Mouse (Mus musculus) gastrocnemius, postnatal 36 days (tissue): ENCODE results near the gene Pde6h. TPM values are rescaled to one million over a fixed set of nuclear protein-coding genes. Genes with fewer than 3 reads are reported as not detected.
"Not testable (repeated sequence)": the region's sequence is repeated elsewhere in the genome, so short reads cannot be mapped to it uniquely, and the experiment has no call there.

ENCODE experiments used
- DNase-seq, 2 experiments: peaks; one replicate each; pipeline ENCODE4 v3.0.0; 2022
- intact Hi-C: fragments of 180-260 bp; cut with DNase I; formaldehyde crosslinking; loops from one replicate; pipeline ENCODE4 v1.15.1; 2025
- long read RNA-seq, 2 experiments: library from polyadenylated mRNA; stranded (forward); transcript quantifications; one replicate each; pipeline ENCODE4 v2.0.0; 2021
- total RNA-seq, 2 experiments: library from RNA; stranded (reverse); gene quantifications; 2 replicates each; pipeline ENCODE4 v1.2.3; 2021

Pde6h gene
- total RNA-seq, result not detected
- long read RNA-seq, experiment 1, result 0 reads
- long read RNA-seq, experiment 2, result 0 reads

- intact Hi-C loops, result loop anchor here (5.0 kb wide), 1 partner anchor 59 kb away; no protein-coding TSS in a partner anchor
- no peak for DNase-seq
These were observed at the start of gene Pde6h for GRCm38 (mm10) chr6:136923532-136923931. Gene Pde6h (plus strand): TSS chr6:136923832.

GRCm38 (mm10) chr6:136874599-136874998 lies 49.0 kb upstream of the Pde6h start:
- intact Hi-C loops, result loop anchor here (10.0 kb wide), 1 partner anchor 290 kb away; no protein-coding TSS in a partner anchor
- no peak for DNase-seq

DNA sequence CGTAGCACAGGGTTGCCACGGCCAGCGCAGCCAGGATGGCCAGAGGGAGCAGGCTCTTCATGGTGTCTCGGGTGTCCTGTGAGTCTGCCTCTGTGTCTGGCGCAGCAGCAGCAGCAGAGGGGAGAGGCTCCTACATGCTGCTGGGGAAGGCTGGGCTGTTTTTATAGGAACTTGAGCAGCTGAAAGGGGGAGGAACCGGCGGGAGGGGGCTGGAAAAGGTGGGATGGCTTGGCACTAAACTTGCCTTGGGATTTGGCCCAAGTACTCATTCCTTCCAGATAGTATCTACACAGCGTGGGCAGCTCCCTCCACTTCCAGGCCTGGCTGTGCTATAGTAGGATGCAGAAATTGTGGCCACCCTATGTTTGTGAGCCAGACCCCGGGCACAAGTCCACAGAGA lies 48.0 kb upstream of the Pde6h start, which contains the start of gene Mgp:
Gene Mgp (minus strand): TSS at position 154 of the 400 bp plus-strand sequence.
- peak; percentile 36 to 41 for DNase-seq
- intact Hi-C loops, result loop anchor here (10.0 kb wide), 1 partner anchor 289 kb away; no protein-coding TSS in a partner anchor

- DNase-seq, result no peak
These were observed 42.0 kb upstream of the Pde6h start for GRCm38 (mm10) chr6:136881678-136882077.

GRCm38 (mm10) chr6:136883431-136883915 lies 40.2 kb upstream of the Pde6h start:
- DNase-seq, result no peak
- intact Hi-C loops, result no loop called here

More at GRCm38 (mm10) chr6:136881678-136882077, 42.0 kb upstream of the Pde6h start:
- intact Hi-C loops, result no loop called here

DNA sequence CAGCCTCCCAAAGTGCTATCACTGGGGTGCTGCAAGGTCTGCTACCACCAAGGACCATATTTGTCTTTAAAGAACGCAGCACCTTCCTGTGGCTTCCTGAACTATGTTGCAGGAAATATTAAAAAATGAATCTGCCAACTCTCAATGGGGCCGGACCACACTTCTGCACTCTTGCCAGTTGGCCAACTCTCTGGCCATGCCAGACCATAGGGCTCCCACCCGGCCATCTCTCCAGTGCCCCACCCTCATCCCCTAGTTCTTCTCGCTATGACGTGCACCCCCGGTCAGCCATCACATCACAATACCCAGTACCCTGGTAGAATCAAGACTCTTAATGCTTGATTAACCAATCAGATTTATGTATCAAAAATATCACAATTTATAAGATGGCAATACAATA lies 39.7 kb upstream of the Pde6h start:
- no peak for DNase-seq
- intact Hi-C loops, result no loop called here

- intact Hi-C loops, DNase-seq: not testable (repeated sequence)
These were observed 38.9 kb upstream of the Pde6h start for GRCm38 (mm10) chr6:136884766-136885165.

- intact Hi-C loops, result no loop called here
- peak; percentile 25 to 32 for DNase-seq
These were observed 35.8 kb upstream of the Pde6h start for GRCm38 (mm10) chr6:136887854-136888253.

DNA sequence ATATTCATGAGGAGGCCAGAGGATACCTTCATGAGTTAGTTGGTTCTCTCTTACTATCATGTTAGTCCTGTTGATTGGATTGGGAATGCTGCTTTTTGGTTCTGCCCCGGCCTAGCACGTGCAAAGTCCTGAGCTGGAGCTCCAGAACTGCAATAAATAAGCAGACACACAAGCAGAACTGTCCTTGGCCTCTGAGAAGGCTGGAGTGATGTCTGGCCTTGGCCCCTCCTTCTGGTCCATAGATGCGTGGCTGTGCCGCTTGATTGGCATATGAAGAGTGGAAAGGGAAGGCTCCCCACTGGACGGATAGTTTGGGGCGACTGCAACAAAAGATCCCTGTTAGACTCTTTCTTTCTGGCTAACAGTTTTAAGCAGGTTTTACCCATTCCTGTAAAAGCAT lies 34.6 kb upstream of the Pde6h start:
- no peak for DNase-seq
- intact Hi-C loops, result no loop called here

GRCm38 (mm10) chr6:136889554-136889953 lies 34.1 kb upstream of the Pde6h start:
- intact Hi-C loops, result no loop called here

GRCm38 (mm10) chr6:136892002-136892401 lies 31.6 kb upstream of the Pde6h start:
- intact Hi-C loops, result no loop called here
- DNase-seq, result no peak

More at GRCm38 (mm10) chr6:136889554-136889953, 34.1 kb upstream of the Pde6h start:
- DNase-seq, result no peak

- DNase-seq, result peak in 1 of 2 experiments; percentile 16
- intact Hi-C loops, result no loop called here
These were observed 28.9 kb upstream of the Pde6h start for GRCm38 (mm10) chr6:136894532-136895339.

DNA sequence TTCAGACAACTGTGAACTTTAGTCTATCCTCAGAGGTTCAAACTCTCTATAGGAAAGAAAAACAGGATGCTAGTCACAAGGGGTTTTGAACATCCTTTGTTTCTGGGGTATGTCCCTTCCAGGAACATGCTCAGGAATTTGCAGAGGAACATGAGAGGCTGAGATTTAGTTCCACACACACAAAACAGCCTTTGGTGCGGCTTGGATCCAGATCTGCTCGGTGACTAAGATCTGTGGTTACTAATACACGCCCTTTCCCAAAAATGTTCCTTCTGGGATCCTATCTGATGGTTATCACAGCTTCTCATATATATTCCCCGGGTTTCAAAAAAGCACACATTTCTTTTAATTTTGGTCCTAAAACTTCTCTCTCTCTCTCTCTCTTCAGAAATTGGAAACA lies 25.8 kb upstream of the Pde6h start:
- intact Hi-C loops, result no loop called here
- DNase-seq, result peak in 1 of 2 experiments; percentile 32

DNA sequence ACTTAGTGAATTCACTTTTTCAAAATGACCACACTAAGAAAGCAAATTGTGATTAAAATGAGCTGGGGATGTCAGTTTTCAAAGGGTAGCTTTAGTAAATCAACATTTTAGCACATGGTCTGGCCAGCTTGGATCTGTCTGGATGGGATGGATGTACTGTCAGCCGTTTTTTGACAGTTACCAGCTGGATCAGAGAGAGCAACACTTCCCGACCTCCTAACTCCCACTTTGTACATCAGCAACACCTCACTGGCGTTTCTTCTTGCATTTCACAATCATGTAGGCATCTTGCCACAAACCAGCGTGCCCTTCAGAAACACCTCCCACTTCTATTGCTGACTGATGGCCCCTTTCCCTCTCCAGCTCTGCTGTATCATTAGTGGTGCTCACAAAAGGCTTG lies 25.4 kb upstream of the Pde6h start:
- DNase-seq, result no peak

GRCm38 (mm10) chr6:136898954-136899353 lies 24.7 kb upstream of the Pde6h start:
- DNase-seq, result no peak
- intact Hi-C loops, result no loop called here

More for the DNA sequence above, 25.4 kb upstream of the Pde6h start:
- intact Hi-C loops, result no loop called here

DNA sequence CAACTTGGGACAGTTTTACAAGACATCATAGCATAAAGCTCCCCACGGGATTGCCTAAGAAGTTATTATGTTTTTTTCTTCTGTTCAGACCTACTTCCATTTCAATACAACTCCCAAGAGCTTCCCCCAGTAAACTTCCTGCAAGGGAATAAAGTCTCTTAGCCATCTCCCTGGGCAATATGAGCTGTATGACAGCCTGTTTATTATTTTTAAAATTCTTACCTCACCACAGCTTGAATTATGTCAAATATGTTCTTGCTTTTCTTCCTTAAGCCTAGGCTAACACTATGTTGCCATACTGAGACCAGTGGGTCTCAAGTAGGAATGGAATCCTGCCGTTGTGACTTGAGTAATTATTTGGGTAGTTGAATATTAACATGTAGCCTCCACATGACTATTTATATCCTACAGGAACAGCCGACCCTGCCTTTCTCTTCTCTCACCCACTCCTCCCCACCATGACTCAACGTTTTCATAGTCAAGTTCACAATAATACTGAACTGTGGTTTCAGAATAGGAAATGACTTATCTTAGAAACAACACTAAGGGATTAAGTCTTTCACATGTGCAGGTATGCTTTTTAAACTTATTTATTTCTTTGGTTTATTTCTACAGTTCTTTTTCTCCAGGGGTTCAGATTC lies 23.1 kb upstream of the Pde6h start:
- no peak for DNase-seq
- intact Hi-C loops, result no loop called here

DNA sequence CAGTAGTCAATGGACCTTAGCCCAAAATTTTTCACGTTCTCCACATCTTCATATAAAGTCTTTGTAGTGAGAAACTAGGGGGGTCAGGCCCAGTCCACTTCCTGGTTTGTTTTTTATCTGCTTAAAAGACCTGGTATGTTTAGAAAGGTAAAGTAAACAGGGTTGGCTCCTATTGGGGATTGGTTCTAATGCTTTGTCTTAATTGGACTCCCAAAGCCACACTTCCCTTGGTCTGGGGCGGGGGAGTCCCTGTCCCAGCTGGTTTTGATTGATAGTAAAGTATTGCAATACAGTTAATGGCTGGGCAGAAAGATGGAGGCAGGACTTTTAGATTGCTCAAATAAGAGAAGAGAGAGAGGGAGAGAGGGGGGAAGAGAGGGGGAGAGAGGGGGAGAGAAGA lies 22.6 kb upstream of the Pde6h start:
- intact Hi-C loops, result no loop called here
- no peak for DNase-seq

GRCm38 (mm10) chr6:136902527-136902926 lies 21.1 kb upstream of the Pde6h start:
- intact Hi-C loops, result no loop called here
- DNase-seq, result no peak

DNA sequence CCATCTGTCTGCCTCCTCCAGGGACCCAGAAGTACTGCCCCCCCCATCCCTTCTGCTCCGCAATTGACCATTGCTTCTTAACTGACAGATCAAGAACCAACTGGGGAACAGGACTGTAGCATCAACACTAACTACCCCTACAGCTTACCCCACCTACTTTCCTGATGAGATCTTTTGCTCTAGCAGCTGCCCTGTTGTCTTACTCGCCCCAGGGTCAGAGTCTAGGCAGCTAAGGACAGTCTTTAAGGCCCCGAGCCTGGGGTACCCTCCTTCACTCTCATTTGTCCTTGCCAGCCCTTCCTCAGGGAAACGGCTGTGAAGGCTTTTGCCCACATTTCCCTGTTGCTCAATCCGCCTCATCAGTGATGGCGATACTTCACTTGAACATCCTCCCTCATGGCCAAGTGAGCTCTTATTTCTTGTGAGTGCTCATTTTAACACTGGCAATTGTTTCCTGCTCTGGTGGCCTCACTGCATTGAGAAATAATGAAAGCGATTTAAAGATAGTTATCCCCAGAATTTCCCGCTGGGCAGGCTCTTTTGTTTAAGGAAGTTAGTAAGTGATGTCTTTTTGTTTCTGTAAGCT lies 19.7 kb upstream of the Pde6h start:
- DNase-seq, result no peak
- intact Hi-C loops, result no loop called here

GRCm38 (mm10) chr6:136906283-136906936 lies 17.2 kb upstream of the Pde6h start:
- DNase-seq, result peak in 1 of 2 experiments; percentile 8
- intact Hi-C loops, result no loop called here
